ENCODE assay signal across 22 mouse cellular contexts in genomic region chr16:19198539-19199385, GRCm38 (mm10).
"Had no signal": no experiment of that assay in that cellular context is flagged by ENCODE, and none has a peak within 500 bp of the region (broad histone marks: within the 10 kb centered on the region; RNA-seq: fewer than 3 reads in every experiment).

No protein-coding gene starts in this region.

- H3K9ac ChIP-seq: limb, embryonic 13.5 days; liver, embryonic 12.5 days; liver, embryonic 15.5 days; lung, embryonic 15.5 days; midbrain, embryonic 12.5 days; midbrain, embryonic 15.5 days; neural tube, embryonic 13.5 days had no signal

- H3K27ac ChIP-seq: limb, embryonic 10.5 days; limb, embryonic 13.5 days; liver, embryonic 12.5 days; liver, embryonic 15.5 days; lung, embryonic 15.5 days; macrophage; midbrain, embryonic 12.5 days; midbrain, embryonic 15.5 days; neural tube, embryonic 13.5 days; stomach, postnatal 0 days had no signal

- H3K36me3 ChIP-seq: limb, embryonic 10.5 days; limb, embryonic 13.5 days; liver, embryonic 12.5 days; liver, embryonic 15.5 days; lung, embryonic 15.5 days; midbrain, embryonic 12.5 days; midbrain, embryonic 15.5 days; neural tube, embryonic 13.5 days had no signal

- H3K4me1 ChIP-seq: limb, embryonic 10.5 days; limb, embryonic 13.5 days; liver, embryonic 12.5 days; liver, embryonic 15.5 days; lung, embryonic 15.5 days; midbrain, embryonic 12.5 days; midbrain, embryonic 15.5 days; neural tube, embryonic 13.5 days had no signal

- H3K9me3 ChIP-seq: limb, embryonic 10.5 days; limb, embryonic 13.5 days; liver, embryonic 15.5 days; lung, embryonic 15.5 days; midbrain, embryonic 15.5 days; neural tube, embryonic 13.5 days had no signal

- H3K27me3 ChIP-seq: limb, embryonic 13.5 days; liver, embryonic 12.5 days; liver, embryonic 15.5 days; lung, embryonic 15.5 days; midbrain, embryonic 12.5 days; midbrain, embryonic 15.5 days; neural tube, embryonic 13.5 days had no signal

- DNase-seq: kidney, adult 8-10 months; kidney, postnatal 14 days; kidney, postnatal 4 days; liver; lung, postnatal 14 days; retina, postnatal 1 day; right cerebral cortex, postnatal 14 days; right cerebral cortex, postnatal 4 days; thymus, adult 2 months; thymus, postnatal 25 days had no signal

- H3K4me3 ChIP-seq: limb, embryonic 10.5 days; limb, embryonic 13.5 days; liver, embryonic 12.5 days; liver, embryonic 15.5 days; lung, embryonic 15.5 days; midbrain, embryonic 12.5 days; midbrain, embryonic 15.5 days; myocyte; neural tube, embryonic 13.5 days had no signal

- ATAC-seq: intestine, postnatal 0 days; liver, embryonic 12.5 days; midbrain, embryonic 15.5 days had no signal

- H3K4me2 ChIP-seq: limb, embryonic 13.5 days; liver, embryonic 12.5 days; liver, embryonic 15.5 days; lung, embryonic 15.5 days; midbrain, embryonic 12.5 days; midbrain, embryonic 15.5 days; neural tube, embryonic 13.5 days had no signal
